Mouse (Mus musculus): ENCODE data around the gene Ralgapa1. TPM values are rescaled to one million over a fixed set of nuclear protein-coding genes. Genes with fewer than 3 reads are reported as not detected.
"Not testable (repeated sequence)": the region's sequence is repeated elsewhere in the genome, so short reads cannot be mapped to it uniquely, and the experiment has no call there.

Ralgapa1 gene
- polyA plus RNA-seq, 1 experiment from 2014 or later: 15.9 TPM

DNA sequence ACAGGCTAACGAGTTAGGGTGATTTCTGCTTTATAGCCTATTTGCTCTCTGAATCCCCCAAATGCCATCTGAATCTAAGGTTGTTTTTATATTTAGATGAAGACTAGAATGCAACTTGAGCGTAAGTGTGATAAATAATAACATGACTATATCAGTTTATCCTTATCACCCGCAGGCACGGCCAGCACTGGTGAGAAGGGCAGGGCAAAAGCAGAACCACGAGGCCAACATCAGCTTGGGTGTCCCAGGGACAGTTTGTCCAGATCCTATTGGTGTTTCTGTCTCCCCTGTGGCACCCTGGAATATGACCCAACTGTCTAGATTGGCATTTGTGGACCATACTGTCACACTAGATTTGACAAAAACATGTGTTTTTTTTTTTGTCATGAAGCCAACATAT lies 197.7 kb downstream of the Ralgapa1 start:
- 79% methylated on average over 5 of the region's 5 CpGs for WGBS
- Histone ChIP-seq H3K27ac (no peak overlapping the region), H3K36me3 (no peaks in the 10 kb centered on the region), H3K9ac (no peak overlapping the region), H3K4me1 (no peaks in the 10 kb centered on the region), H3K27me3 (replicated peaks) (no peaks in the 10 kb centered on the region), H3K9me3 (no peaks in the 10 kb centered on the region), H3K4me3 (replicated peaks) (no peak overlapping the region), H3K4me2 (no peak overlapping the region)
- no peak for ATAC-seq (ENCODE audit: insufficient read depth, low FRiP score, low read depth)

DNA sequence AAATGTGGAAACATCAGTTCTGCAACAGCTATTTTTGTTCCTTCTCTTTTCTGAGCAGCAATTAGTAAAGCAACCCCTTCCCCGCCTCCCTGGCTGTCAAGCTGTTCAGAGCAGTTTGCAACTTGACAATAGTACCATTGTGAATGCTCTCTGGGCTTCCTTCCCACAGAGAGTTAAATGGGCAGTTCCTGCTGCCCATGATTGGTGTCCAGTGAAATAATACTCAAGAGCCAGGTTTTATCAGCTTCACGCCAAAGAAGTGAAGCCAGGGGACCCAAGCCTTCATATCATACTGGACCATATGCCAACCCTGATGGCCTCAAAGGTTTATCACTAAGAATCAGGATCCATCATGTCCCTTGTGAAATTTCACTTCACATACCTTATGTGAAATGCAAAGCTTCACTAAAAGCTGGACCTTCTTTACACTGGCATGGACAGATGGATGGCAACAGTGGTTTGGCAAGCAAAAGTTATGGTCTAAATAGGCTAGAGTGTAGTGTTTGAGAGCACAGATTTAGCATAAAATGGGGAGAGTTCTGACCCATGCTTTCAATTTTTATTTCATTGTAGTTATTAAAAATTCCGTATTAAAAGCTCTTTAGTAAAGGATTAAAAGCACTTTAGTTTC lies 198.2 kb downstream of the Ralgapa1 start:
- 66% methylated on average over 3 of the region's 3 CpGs for WGBS

GRCm38 (mm10) chr12:55620321-55620720 lies 200.6 kb downstream of the Ralgapa1 start:
- no peak overlapping the region for H3K4me3 ChIP-seq (replicated peaks)
- no peak for ATAC-seq (ENCODE audit: insufficient read depth, low FRiP score, low read depth)
- 74% methylated on average over 2 of the region's 2 CpGs for WGBS
- no peaks in the 10 kb centered on the region for H3K36me3 ChIP-seq
- no peaks in the 10 kb centered on the region for H3K9me3 ChIP-seq
- H3K4me2 ChIP-seq: no peak overlapping the region
- no peaks in the 10 kb centered on the region for H3K27me3 ChIP-seq (replicated peaks)
- H3K9ac ChIP-seq: no peak overlapping the region
- no peaks in the 10 kb centered on the region for H3K4me1 ChIP-seq
- no peak overlapping the region for H3K27ac ChIP-seq

More for the DNA sequence above, 198.2 kb downstream of the Ralgapa1 start:
- Histone ChIP-seq H3K9me3 (no peaks in the 10 kb centered on the region), H3K4me1 (no peaks in the 10 kb centered on the region), H3K4me2 (no peak overlapping the region), H3K4me3 (replicated peaks) (no peak overlapping the region), H3K36me3 (no peaks in the 10 kb centered on the region), H3K27me3 (replicated peaks) (no peaks in the 10 kb centered on the region), H3K27ac (no peak overlapping the region), H3K9ac (no peak overlapping the region)
- 0 out of 2 replicates have a peak, but pooled peaks have one; percentile 22 for ATAC-seq (ENCODE audit: insufficient read depth, low FRiP score, low read depth)

- 64% methylated on average over 2 of the region's 2 CpGs for WGBS
Observed at GRCm38 (mm10) chr12:55610812-55611211, 210.2 kb downstream of the Ralgapa1 start.

DNA sequence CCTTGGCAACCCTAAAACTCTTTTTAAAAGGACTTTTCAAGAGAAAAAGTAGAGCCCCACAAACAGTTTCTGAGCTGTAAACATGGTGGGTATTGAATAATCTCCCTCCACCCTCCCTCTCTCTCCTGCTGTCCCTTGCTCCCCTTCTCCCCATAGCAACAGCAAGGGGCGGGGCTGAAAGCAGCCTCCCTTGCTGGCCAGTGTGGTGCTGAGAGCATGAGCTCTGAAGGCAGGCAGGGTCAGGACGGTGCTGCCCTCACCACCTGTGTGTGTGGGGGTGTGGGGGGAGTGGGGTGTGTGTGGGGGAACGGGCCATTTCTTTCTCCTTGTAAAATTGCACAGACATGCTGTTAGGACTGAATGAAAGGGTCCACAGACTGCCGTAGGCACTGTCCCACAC lies 213.1 kb downstream of the Ralgapa1 start:
- Histone ChIP-seq H3K4me1 (no peaks in the 10 kb centered on the region), H3K4me2 (no peak overlapping the region), H3K36me3 (0 out of 2 replicates have a peak, but pooled peaks cover 2% of the 10 kb centered on the region), H3K4me3 (replicated peaks) (no peak overlapping the region), H3K9ac (no peak overlapping the region), H3K27ac (no peak overlapping the region), H3K9me3 (no peaks in the 10 kb centered on the region), H3K27me3 (replicated peaks) (no peaks in the 10 kb centered on the region)
- no peak for ATAC-seq (ENCODE audit: insufficient read depth, low FRiP score, low read depth)
- 35% methylated on average over 4 of the region's 4 CpGs for WGBS

More at GRCm38 (mm10) chr12:55610812-55611211, 210.2 kb downstream of the Ralgapa1 start:
- H3K4me2 ChIP-seq: no peak overlapping the region
- 0 out of 2 replicates have a peak, but pooled peaks cover 2% of the 10 kb centered on the region for H3K36me3 ChIP-seq
- ATAC-seq (ENCODE audit: insufficient read depth, low FRiP score, low read depth): no peak
- H3K27me3 ChIP-seq (replicated peaks): no peaks in the 10 kb centered on the region
- no peak overlapping the region for H3K4me3 ChIP-seq (replicated peaks)
- H3K4me1 ChIP-seq: no peaks in the 10 kb centered on the region
- H3K9me3 ChIP-seq: no peaks in the 10 kb centered on the region
- H3K9ac ChIP-seq: no peak overlapping the region
- H3K27ac ChIP-seq: no peak overlapping the region

DNA sequence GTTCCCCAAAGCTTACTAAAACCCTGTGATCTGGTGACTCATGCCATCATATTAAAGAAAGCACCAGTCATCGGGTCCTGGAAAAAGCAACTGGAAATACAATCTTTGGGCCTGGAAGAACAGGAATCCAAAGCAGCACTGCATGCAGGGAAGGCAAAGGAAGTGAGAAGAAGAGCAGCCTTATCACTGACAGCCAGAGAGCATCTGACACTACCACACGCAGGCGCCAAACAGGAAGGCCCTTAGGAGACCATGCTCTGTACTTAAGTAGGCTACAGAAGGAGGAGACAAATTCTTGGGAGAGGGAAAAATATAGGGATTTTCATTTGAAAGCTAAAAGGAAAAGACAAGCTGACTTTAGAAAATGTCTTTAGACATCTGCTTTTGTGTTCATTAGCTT lies 216.6 kb downstream of the Ralgapa1 start:
- Histone ChIP-seq H3K4me1 (peaks cover 13% of the 10 kb centered on the region), H3K4me3 (replicated peaks) (no peak overlapping the region), H3K27ac (no peak overlapping the region), H3K9me3 (no peaks in the 10 kb centered on the region), H3K36me3 (no peaks in the 10 kb centered on the region), H3K27me3 (replicated peaks) (peaks cover 17% of the 10 kb centered on the region), H3K9ac (no peak overlapping the region), H3K4me2 (no peak overlapping the region)
- WGBS: 73% methylated on average over 3 of the region's 3 CpGs
- no peak for ATAC-seq (ENCODE audit: insufficient read depth, low FRiP score, low read depth)

GRCm38 (mm10) chr12:55600503-55600994 lies 220.4 kb downstream of the Ralgapa1 start:
- Histone ChIP-seq H3K9me3 (no peaks in the 10 kb centered on the region), H3K4me2 (peak overlapping the region; percentile 92), H3K9ac (no peak overlapping the region), H3K4me1 (peaks cover 21% of the 10 kb centered on the region), H3K36me3 (no peaks in the 10 kb centered on the region), H3K27ac (no peak overlapping the region), H3K27me3 (replicated peaks) (peaks cover 38% of the 10 kb centered on the region), H3K4me3 (replicated peaks) (peak overlapping the region; percentile 43)
- WGBS: 5% methylated on average over 42 of the region's 42 CpGs
- no peak for ATAC-seq (ENCODE audit: insufficient read depth, low FRiP score, low read depth)

DNA sequence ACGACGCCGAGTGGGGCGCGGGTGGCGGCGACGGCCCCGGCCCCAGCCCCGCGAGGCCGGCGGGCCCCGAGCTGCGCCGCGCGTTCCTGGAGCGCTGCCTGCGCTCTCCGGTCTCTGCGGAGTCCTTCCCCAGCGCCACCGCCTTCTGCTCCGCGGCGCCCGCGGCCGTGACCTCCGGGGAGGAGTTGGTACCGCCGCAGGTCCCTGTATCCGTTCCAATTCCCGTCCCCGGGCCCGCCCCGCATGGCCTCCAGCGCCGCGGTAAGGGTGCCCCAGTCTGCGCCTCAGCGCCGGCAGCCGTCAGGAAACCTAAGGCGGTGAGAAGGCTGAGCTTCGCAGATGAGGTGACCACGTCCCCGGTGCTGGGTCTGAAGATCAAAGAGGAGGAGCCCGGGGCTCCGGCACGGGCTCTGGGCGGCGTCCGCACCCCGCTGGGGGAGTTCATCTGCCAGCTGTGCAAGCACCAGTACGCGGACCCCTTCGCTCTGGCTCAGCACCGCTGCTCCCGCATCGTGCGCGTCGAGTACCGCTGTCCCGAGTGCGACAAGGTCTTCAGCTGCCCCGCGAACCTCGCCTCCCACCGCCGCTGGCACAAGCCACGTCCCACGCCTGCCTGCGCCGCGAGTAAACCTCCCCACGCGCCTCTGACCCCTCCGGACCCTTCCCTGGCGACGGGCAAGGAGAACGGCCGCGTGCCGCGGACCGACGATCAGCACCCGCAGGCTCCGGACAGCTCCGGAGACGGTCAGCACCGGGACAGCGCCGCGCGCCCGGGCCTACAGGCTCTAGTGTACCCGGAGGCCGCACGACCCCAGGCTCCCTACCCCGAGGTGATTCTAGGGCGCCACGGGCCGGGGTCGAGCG lies 221.1 kb downstream of the Ralgapa1 start:
- Histone ChIP-seq H3K4me1 (peaks cover 21% of the 10 kb centered on the region), H3K4me2 (peak overlapping the region; percentile 92), H3K27me3 (replicated peaks) (peaks cover 38% of the 10 kb centered on the region), H3K9me3 (no peaks in the 10 kb centered on the region), H3K36me3 (no peaks in the 10 kb centered on the region), H3K4me3 (replicated peaks) (peak overlapping the region; percentile 43), H3K9ac (no peak overlapping the region), H3K27ac (no peak overlapping the region)
- under 1% methylated on average over 106 of the region's 109 CpGs for WGBS
- peak; percentile 85 for ATAC-seq (ENCODE audit: insufficient read depth, low FRiP score, low read depth)

- H3K36me3 ChIP-seq: no peaks in the 10 kb centered on the region
- peaks cover 38% of the 10 kb centered on the region for H3K27me3 ChIP-seq (replicated peaks)
- H3K9me3 ChIP-seq: no peaks in the 10 kb centered on the region
- ATAC-seq (ENCODE audit: insufficient read depth, low FRiP score, low read depth): no peak; the same call in 1 of the 2 replicates
- no peak within 1 kb of the TSS for H3K9ac ChIP-seq
- peak within 1 kb of the TSS; percentile 92 for H3K4me2 ChIP-seq
- H3K4me3 ChIP-seq (replicated peaks): peak within 1 kb of the TSS; percentile 43
- no peak within 1 kb of the TSS for H3K27ac ChIP-seq
- H3K4me1 ChIP-seq: peaks cover 21% of the 10 kb centered on the region
- WGBS: 1% methylated on average over 67 of the region's 77 CpGs
Observed at GRCm38 (mm10) chr12:55598887-55599561, 221.9 kb downstream of the Ralgapa1 start, which contains the start of gene Insm2. Gene Insm2, plus strand, starts transcription at chr12:55599427.

GRCm38 (mm10) chr12:55598537-55598886 lies 222.5 kb downstream of the Ralgapa1 start:
- ATAC-seq (ENCODE audit: insufficient read depth, low FRiP score, low read depth): no peak
- Histone ChIP-seq H3K4me2 (peak overlapping the region; percentile 92), H3K4me1 (peaks cover 21% of the 10 kb centered on the region), H3K4me3 (replicated peaks) (peak overlapping the region; percentile 43), H3K27me3 (replicated peaks) (peaks cover 38% of the 10 kb centered on the region), H3K9me3 (no peaks in the 10 kb centered on the region), H3K36me3 (no peaks in the 10 kb centered on the region), H3K27ac (no peak overlapping the region), H3K9ac (no peak overlapping the region)
- WGBS: 8% methylated on average over 7 of the region's 7 CpGs

GRCm38 (mm10) chr12:55586936-55587335 lies 234.0 kb downstream of the Ralgapa1 start:
- 55% methylated on average over 9 of the region's 9 CpGs for WGBS

More at GRCm38 (mm10) chr12:55586936-55587335, 234.0 kb downstream of the Ralgapa1 start:
- not testable (repeated sequence) for H3K36me3 ChIP-seq; H3K9ac ChIP-seq; H3K9me3 ChIP-seq; H3K4me2 ChIP-seq; H3K27ac ChIP-seq; ATAC-seq (ENCODE audit: insufficient read depth, low FRiP score, low read depth); H3K4me3 ChIP-seq (replicated peaks); H3K4me1 ChIP-seq; H3K27me3 ChIP-seq (replicated peaks)
